Mouse (Mus musculus) hindbrain, postnatal 0 days (tissue): ENCODE measurements around the gene Jarid2. TPM values are rescaled to one million over a fixed set of nuclear protein-coding genes. Genes with fewer than 3 reads are reported as not detected.
A peak's percentile ranks its signal among the peaks of the same experiment; 100 is the strongest.

ENCODE experiments used
- ATAC-seq: fragments of 200-750 bp; cut with Nextera tagmentation; 2 replicates; pipeline ENCODE4 v1.8.0; 2017; ENCODE audit warnings: mild to moderate bottlenecking, moderate TSS enrichment, moderate library complexity
- DNase-seq: peaks from one replicate; pipeline ENCODE4 v3.0.0-alpha.2; 2015; ENCODE audit warnings: low spot score
- H3K27ac ChIP-seq: fragments of 300-500 bp; sonication (generic); 2 replicates; pipeline ENCODE4 v1.5.1; 2014; ENCODE audit warnings: mild to moderate bottlenecking
- H3K27me3 ChIP-seq: fragments of 300-500 bp; sonication (generic); 2 replicates; pipeline ENCODE4 v1.6.1; 2014; ENCODE audit warnings: low read length, mixed read lengths; ENCODE audit not compliant: insufficient read depth
- H3K36me3 ChIP-seq: fragments of 300-500 bp; sonication (generic); 2 replicates; pipeline ENCODE4 v1.6.1; 2014; ENCODE audit warnings: low read length, mixed read lengths; ENCODE audit not compliant: insufficient read depth
- H3K4me1 ChIP-seq: fragments of 300-500 bp; sonication (generic); 2 replicates; pipeline ENCODE4 v1.6.1; 2014; ENCODE audit warnings: antibody characterized with exemption, low read length, mixed read lengths; ENCODE audit not compliant: insufficient read depth
- H3K4me2 ChIP-seq: fragments of 300-500 bp; sonication (generic); 2 replicates; pipeline ENCODE4 v1.6.1; 2014; ENCODE audit warnings: low read depth, mild to moderate bottlenecking, low read length, moderate library complexity, mixed read lengths
- H3K4me3 ChIP-seq: fragments of 300-500 bp; sonication (generic); 2 replicates; pipeline ENCODE4 v1.5.1; 2014; ENCODE audit warnings: low read length
- H3K9ac ChIP-seq: fragments of 300-500 bp; sonication (generic); replicated peaks from 2 replicates; pipeline ENCODE4 v1.6.1; 2014; ENCODE audit warnings: mild to moderate bottlenecking, low read length, moderate library complexity, mixed read lengths
- H3K9me3 ChIP-seq: fragments of 300-500 bp; sonication (generic); 2 replicates; pipeline ENCODE4 v1.6.1; 2016; ENCODE audit warnings: low read length, mixed read lengths
- CTCF ChIP-seq: IDR thresholded peaks from 2 replicates; pipeline ENCODE4 v1.5.1; 2016; ENCODE audit warnings: antibody characterized with exemption, control low read depth, low read depth
- WGBS: fragments of 180-500 bp; shearing (Covaris S2); extraction: QIAGEN DNeasy Blood & Tissue Kit; methylation state at CpG from one replicate; pipeline ENCODE4 v1.1.7; 2014; 5-methylcytosine and 5-hydroxymethylcytosine counted together
- polyA plus RNA-seq: library from polyadenylated mRNA; unstranded; fragments of >200 nt; fragmentation: Nextera tagmentation; extraction: Ambion mirVana; gene quantifications from 2 replicates; pipeline ENCODE4 v1.2.1, GENCODE M21; 2015
- total RNA-seq: library from RNA; depleted of rRNA; stranded (reverse); fragments of >200 nt; gene quantifications from 2 replicates; pipeline ENCODE4 v1.2.3, GENCODE M21; 2014

The Jarid2 gene
- total and polyA plus RNA-seq, 2 experiments from 2014 or later = 19.3 to 21.6 TPM

GRCm38 (mm10) chr13:44728145-44728880, 961 bp upstream of the Jarid2 start:
- ATAC-seq = no peak
- Histone ChIP-seq H3K4me1 (no peaks in the 10 kb centered on the region), H3K9ac (no peak overlapping the region), H3K36me3 (no peaks in the 10 kb centered on the region), H3K27ac (no peak overlapping the region), H3K27me3 (no peaks in the 10 kb centered on the region), H3K4me3 (no peak overlapping the region), H3K9me3 (no peaks in the 10 kb centered on the region), H3K4me2 (no peak overlapping the region)
- WGBS = 77% methylated on average over 1 of the region's 1 CpGs
- DNase-seq = no peak
- no peak for TF ChIP-seq CTCF

GRCm38 (mm10) chr13:44730146-44730864, 1.0 kb downstream of the Jarid2 start:
- Histone ChIP-seq H3K4me1 (peaks cover 11% of the 10 kb centered on the region; the same call in 1 of the 2 replicates), H3K9ac (peak overlapping the region; percentile 79), H3K27ac (peak overlapping the region; percentile 94), H3K36me3 (no peaks in the 10 kb centered on the region), H3K9me3 (no peaks in the 10 kb centered on the region), H3K4me3 (peak overlapping the region; percentile 49), H3K4me2 (peak overlapping the region; percentile 76), H3K27me3 (no peaks in the 10 kb centered on the region)
- DNase-seq (peak; percentile 99), ATAC-seq (peak; percentile 97)
- no peak for TF ChIP-seq CTCF
- 2% methylated on average over 71 of the region's 87 CpGs for WGBS

GRCm38 (mm10) chr13:44730939-44731551, 1.8 kb downstream of the Jarid2 start:
- no peaks in the 10 kb centered on the region for H3K36me3 ChIP-seq
- peak; percentile 80 for ATAC-seq
- TF ChIP-seq CTCF = no peak
- peak overlapping the region; percentile 79 for H3K9ac ChIP-seq
- peak; percentile 94 for DNase-seq
- peak overlapping the region; percentile 94 for H3K27ac ChIP-seq
- under 1% methylated on average over 38 of the region's 41 CpGs for WGBS
- H3K9me3 ChIP-seq = no peaks in the 10 kb centered on the region
- peaks cover 11% of the 10 kb centered on the region; the same call in 1 of the 2 replicates for H3K4me1 ChIP-seq
- peak overlapping the region; percentile 49 for H3K4me3 ChIP-seq
- no peaks in the 10 kb centered on the region for H3K27me3 ChIP-seq
- peak overlapping the region; percentile 76 for H3K4me2 ChIP-seq

GRCm38 (mm10) chr13:44731727-44732441, 2.6 kb downstream of the Jarid2 start:
- H3K9me3 ChIP-seq = no peaks in the 10 kb centered on the region
- under 1% methylated on average over 16 of the region's 16 CpGs for WGBS
- H3K36me3 ChIP-seq = no peaks in the 10 kb centered on the region
- H3K27me3 ChIP-seq = no peaks in the 10 kb centered on the region
- H3K27ac ChIP-seq = peak overlapping the region; percentile 28; the same call in 1 of the 2 replicates
- TF ChIP-seq CTCF = no peak
- DNase-seq = peak; percentile 9
- H3K4me1 ChIP-seq = peaks cover 11% of the 10 kb centered on the region; the same call in 1 of the 2 replicates
- H3K4me2 ChIP-seq = peak overlapping the region; percentile 76
- ATAC-seq = no peak
- H3K4me3 ChIP-seq = peak overlapping the region; percentile 49
- peak overlapping the region; percentile 79 for H3K9ac ChIP-seq

- ATAC-seq (no peak), DNase-seq (peak; percentile 13)
- Histone ChIP-seq H3K4me1 (peaks cover 11% of the 10 kb centered on the region; the same call in 1 of the 2 replicates), H3K4me2 (peak overlapping the region; percentile 76), H3K36me3 (no peaks in the 10 kb centered on the region), H3K4me3 (peak overlapping the region; percentile 49), H3K27me3 (no peaks in the 10 kb centered on the region), H3K9me3 (no peaks in the 10 kb centered on the region), H3K9ac (peak overlapping the region; percentile 79), H3K27ac (peak overlapping the region; percentile 28; the same call in 1 of the 2 replicates)
- under 1% methylated on average over 7 of the region's 7 CpGs for WGBS
- no peak for TF ChIP-seq CTCF
Measured at GRCm38 (mm10) chr13:44732442-44732974, 3.2 kb downstream of the Jarid2 start.

- under 1% methylated on average over 13 of the region's 13 CpGs for WGBS
- ATAC-seq (no peak), DNase-seq (peak; percentile 27)
- H3K27me3 ChIP-seq = no peaks in the 10 kb centered on the region
- H3K36me3 ChIP-seq = no peaks in the 10 kb centered on the region
- no peaks in the 10 kb centered on the region for H3K9me3 ChIP-seq
- H3K27ac ChIP-seq = peak overlapping the region; percentile 74; the same call in 1 of the 2 replicates
- peak overlapping the region; percentile 49 for H3K4me3 ChIP-seq
- peak overlapping the region; percentile 76 for H3K4me2 ChIP-seq
- peak overlapping the region; percentile 79 for H3K9ac ChIP-seq
- no peak for TF ChIP-seq CTCF
- peaks cover 11% of the 10 kb centered on the region; the same call in 1 of the 2 replicates for H3K4me1 ChIP-seq
Measured at GRCm38 (mm10) chr13:44733036-44733372, 3.7 kb downstream of the Jarid2 start.
